Mouse (Mus musculus) neural tube, embryonic 11.5 days (tissue): ENCODE results near the gene Pdxk. TPM values are rescaled to one million over a fixed set of nuclear protein-coding genes. Genes with fewer than 3 reads are reported as not detected.

Experiments
- ATAC-seq: fragments of 200-750 bp; cut with Nextera tagmentation; 2 replicates; pipeline ENCODE4 v1.8.0; 2017; ENCODE audit warnings: moderate number of reproducible peaks, mild to moderate bottlenecking, moderate TSS enrichment, moderate library complexity; ENCODE audit not compliant: insufficient read depth, low FRiP score, low TSS enrichment
- DNase-seq: peaks from one replicate; pipeline ENCODE4 v3.0.0-alpha.2; 2015; ENCODE audit warnings: low spot score
- H3K27ac ChIP-seq: fragments of 300-500 bp; sonication (generic); 2 replicates; pipeline ENCODE4 v1.5.1; 2014; ENCODE audit warnings: low read depth, mild to moderate bottlenecking, low read length
- H3K27me3 ChIP-seq: fragments of 300-500 bp; sonication (generic); 2 replicates; pipeline ENCODE4 v1.6.1; 2014; ENCODE audit warnings: mild to moderate bottlenecking, low read length, mixed read lengths; ENCODE audit not compliant: control insufficient read depth, insufficient read depth
- H3K36me3 ChIP-seq: fragments of 300-500 bp; sonication (generic); 2 replicates; pipeline ENCODE4 v1.6.1; 2014; ENCODE audit warnings: mild to moderate bottlenecking, low read length, moderate library complexity, mixed read lengths; ENCODE audit not compliant: control insufficient read depth, insufficient read depth
- H3K4me1 ChIP-seq: fragments of 300-500 bp; sonication (generic); 2 replicates; pipeline ENCODE4 v1.6.1; 2014; ENCODE audit warnings: low read length, mixed read lengths; ENCODE audit not compliant: control insufficient read depth, insufficient read depth
- H3K4me2 ChIP-seq: fragments of 300-500 bp; sonication (generic); 2 replicates; pipeline ENCODE4 v1.6.1; 2014; ENCODE audit warnings: low read depth, mild to moderate bottlenecking, moderate library complexity
- H3K4me3 ChIP-seq: fragments of 300-500 bp; sonication (generic); 2 replicates; pipeline ENCODE4 v1.5.1; 2014; ENCODE audit warnings: low read depth, low read length
- H3K9ac ChIP-seq: fragments of 300-500 bp; sonication (generic); 2 replicates; pipeline ENCODE4 v1.6.1; 2014; ENCODE audit warnings: mild to moderate bottlenecking, low read length
- H3K9me3 ChIP-seq: fragments of 300-500 bp; sonication (generic); 2 replicates; pipeline ENCODE4 v1.6.1; 2016; ENCODE audit warnings: low read length; ENCODE audit not compliant: control insufficient read depth
- WGBS: fragments of 180-500 bp; shearing (Covaris S2); extraction: QIAGEN DNeasy Blood & Tissue Kit; methylation state at CpG from one replicate; pipeline ENCODE4 v1.1.7; 2014; 5-methylcytosine and 5-hydroxymethylcytosine counted together
- polyA plus RNA-seq: library from polyadenylated mRNA; unstranded; fragments of >200 nt; fragmentation: Nextera tagmentation; extraction: Ambion mirVana; gene quantifications from 2 replicates; pipeline ENCODE4 v1.2.1, GENCODE M21; 2014

Pdxk gene
- polyA plus RNA-seq, 1 experiment from 2014 or later: 6.9 TPM

- Histone ChIP-seq H3K4me3 (no peak overlapping the region), H3K4me2 (no peak overlapping the region), H3K4me1 (no peaks in the 10 kb centered on the region), H3K9me3 (no peaks in the 10 kb centered on the region), H3K27ac (no peak overlapping the region), H3K36me3 (peaks cover 49% of the 10 kb centered on the region), H3K27me3 (no peaks in the 10 kb centered on the region), H3K9ac (no peak overlapping the region)
- 92% methylated on average over 6 of the region's 6 CpGs for WGBS
- DNase-seq: no peak
- ATAC-seq: no peak
These were observed 58.6 kb downstream of the Pdxk start for GRCm38 (mm10) chr10:78406152-78406551.

- WGBS: 95% methylated on average over 14 of the region's 14 CpGs
- Histone ChIP-seq H3K36me3 (peaks cover 34% of the 10 kb centered on the region), H3K27ac (no peak overlapping the region), H3K27me3 (no peaks in the 10 kb centered on the region), H3K4me3 (no peak overlapping the region), H3K4me2 (no peak overlapping the region), H3K9me3 (no peaks in the 10 kb centered on the region), H3K9ac (no peak overlapping the region), H3K4me1 (0 out of 2 replicates have a peak, but pooled peaks cover 4% of the 10 kb centered on the region)
- ATAC-seq (no peak), DNase-seq (no peak)
These were observed 62.4 kb downstream of the Pdxk start for GRCm38 (mm10) chr10:78402301-78402922.

- WGBS: 92% methylated on average over 2 of the region's 2 CpGs
- H3K4me3 ChIP-seq: no peak overlapping the region
- no peak overlapping the region for H3K4me2 ChIP-seq
- no peak overlapping the region for H3K9ac ChIP-seq
- H3K36me3 ChIP-seq: peaks cover 31% of the 10 kb centered on the region
- no peaks in the 10 kb centered on the region for H3K27me3 ChIP-seq
- 0 out of 2 replicates have a peak, but pooled peaks cover 4% of the 10 kb centered on the region for H3K4me1 ChIP-seq
- DNase-seq (no peak), ATAC-seq (no peak)
- H3K9me3 ChIP-seq: no peaks in the 10 kb centered on the region
- no peak overlapping the region for H3K27ac ChIP-seq
These were observed 63.6 kb downstream of the Pdxk start for GRCm38 (mm10) chr10:78401127-78401526.

- Histone ChIP-seq H3K4me2 (no peak overlapping the region), H3K27me3 (no peaks in the 10 kb centered on the region), H3K9ac (no peak overlapping the region), H3K27ac (no peak overlapping the region), H3K4me3 (no peak overlapping the region), H3K4me1 (0 out of 2 replicates have a peak, but pooled peaks cover 4% of the 10 kb centered on the region), H3K36me3 (peaks cover 18% of the 10 kb centered on the region), H3K9me3 (no peaks in the 10 kb centered on the region)
- 34% methylated on average over 17 of the region's 17 CpGs for WGBS
- ATAC-seq: no peak
- DNase-seq: peak; percentile 52
These were observed 65.6 kb downstream of the Pdxk start for GRCm38 (mm10) chr10:78399090-78399657.

- Histone ChIP-seq H3K27ac (no peak overlapping the region), H3K36me3 (0 out of 2 replicates have a peak, but pooled peaks cover 5% of the 10 kb centered on the region), H3K4me2 (no peak overlapping the region), H3K9me3 (no peaks in the 10 kb centered on the region), H3K9ac (no peak overlapping the region), H3K27me3 (peaks cover 4% of the 10 kb centered on the region; the same call in 1 of the 2 replicates), H3K4me1 (0 out of 2 replicates have a peak, but pooled peaks cover 4% of the 10 kb centered on the region), H3K4me3 (no peak overlapping the region)
- ATAC-seq: no peak; the same call in 1 of the 2 replicates
- 58% methylated on average over 4 of the region's 4 CpGs for WGBS
- DNase-seq: no peak
These were observed 68.2 kb downstream of the Pdxk start for GRCm38 (mm10) chr10:78396625-78396885.

GRCm38 (mm10) chr10:78395819-78396624, 68.8 kb downstream of the Pdxk start:
- Histone ChIP-seq H3K4me2 (peak overlapping the region; percentile 14; the same call in 1 of the 2 replicates), H3K9ac (no peak overlapping the region), H3K36me3 (0 out of 2 replicates have a peak, but pooled peaks cover 3% of the 10 kb centered on the region), H3K4me3 (no peak overlapping the region), H3K27me3 (peaks cover 9% of the 10 kb centered on the region), H3K9me3 (no peaks in the 10 kb centered on the region), H3K4me1 (0 out of 2 replicates have a peak, but pooled peaks cover 4% of the 10 kb centered on the region), H3K27ac (no peak overlapping the region)
- ATAC-seq (peak; percentile 74), DNase-seq (peak; percentile 96)
- WGBS: 7% methylated on average over 17 of the region's 17 CpGs

- Histone ChIP-seq H3K4me3 (no peak overlapping the region), H3K4me2 (no peak overlapping the region), H3K4me1 (0 out of 2 replicates have a peak, but pooled peaks cover 4% of the 10 kb centered on the region), H3K9me3 (no peaks in the 10 kb centered on the region), H3K9ac (no peak overlapping the region), H3K27me3 (peaks cover 13% of the 10 kb centered on the region), H3K27ac (no peak overlapping the region), H3K36me3 (no peaks in the 10 kb centered on the region)
- ATAC-seq (no peak), DNase-seq (no peak)
- WGBS: 92% methylated on average over 3 of the region's 3 CpGs
These were observed 69.4 kb downstream of the Pdxk start for GRCm38 (mm10) chr10:78395377-78395776.

- WGBS: 3% methylated on average over 18 of the region's 18 CpGs
- Histone ChIP-seq H3K9ac (no peak overlapping the region), H3K4me3 (no peak overlapping the region), H3K27ac (no peak overlapping the region), H3K9me3 (no peaks in the 10 kb centered on the region), H3K27me3 (peaks cover 13% of the 10 kb centered on the region), H3K4me2 (no peak overlapping the region), H3K4me1 (no peaks in the 10 kb centered on the region), H3K36me3 (no peaks in the 10 kb centered on the region)
- ATAC-seq: no peak
- DNase-seq: peak; percentile 74
These were observed 72.7 kb downstream of the Pdxk start for GRCm38 (mm10) chr10:78392072-78392471.
